Mouse (Mus musculus) macrophage (primary cell): ENCODE measurements around the gene Trmt13. TPM values are rescaled to one million over a fixed set of nuclear protein-coding genes. Genes with fewer than 3 reads are reported as not detected.
A peak's percentile ranks its signal among the peaks of the same experiment; 100 is the strongest.

Experiments
- H3K27ac ChIP-seq: fragments of 350-480 bp; formaldehyde crosslinking; 2 replicates; pipeline ENCODE4 v1.9.0; 2021
- H3K36me3 ChIP-seq: fragments of 350-480 bp; formaldehyde crosslinking; 2 replicates; pipeline ENCODE4 v1.9.0; 2021; ENCODE audit errors: inconsistent target
- H3K4me3 ChIP-seq: fragments of 350-480 bp; formaldehyde crosslinking; 2 replicates; pipeline ENCODE4 v1.9.0; 2021; ENCODE audit errors: inconsistent target
- H3K79me2 ChIP-seq: fragments of 350-480 bp; formaldehyde crosslinking; 2 replicates; pipeline ENCODE4 v1.9.0; 2021; ENCODE audit errors: inconsistent target
- WGBS: methylation state at CpG from one replicate; pipeline ENCODE4 v1.1.7; 2026; ENCODE audit warnings: inconsistent platforms; ENCODE audit not compliant: missing documents; 5-methylcytosine and 5-hydroxymethylcytosine counted together
- polyA plus RNA-seq: library from polyadenylated mRNA; stranded (reverse); fragments of 250-400 nt; gene quantifications from 3 replicates; pipeline ENCODE4 v1.2.4, GENCODE M21; 2018; ENCODE audit warnings: inconsistent platforms

Trmt13 gene
- polyA plus RNA-seq, 1 experiment from 2014 or later: 9.9 TPM

DNA sequence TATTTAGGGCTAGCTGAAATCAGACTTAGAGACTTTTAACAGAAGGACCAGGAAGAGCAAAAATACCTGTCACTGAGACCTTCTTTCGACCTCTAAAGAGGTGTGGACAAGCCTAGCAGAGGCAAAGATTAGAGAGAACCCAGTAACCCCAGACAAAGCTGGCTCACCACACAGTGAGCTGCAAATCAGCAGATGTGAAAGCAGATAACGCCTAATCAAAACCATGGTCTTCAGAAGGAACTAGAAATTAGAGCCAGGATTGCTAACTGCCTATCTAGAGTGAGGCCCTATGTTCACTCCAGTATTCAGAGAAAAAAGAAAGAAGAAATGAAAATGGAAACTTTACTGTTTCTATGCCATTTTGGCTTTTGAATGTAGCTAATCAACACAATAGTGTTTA is 28.0 kb upstream of the Trmt13 start:
- 80% methylated on average over 2 of the region's 2 CpGs for WGBS
- Histone ChIP-seq H3K27ac (no peak overlapping the region), H3K4me3 (no peak overlapping the region), H3K79me2 (peaks cover 5% of the 10 kb centered on the region; the same call in 1 of the 2 replicates), H3K36me3 (peaks cover 63% of the 10 kb centered on the region)

DNA sequence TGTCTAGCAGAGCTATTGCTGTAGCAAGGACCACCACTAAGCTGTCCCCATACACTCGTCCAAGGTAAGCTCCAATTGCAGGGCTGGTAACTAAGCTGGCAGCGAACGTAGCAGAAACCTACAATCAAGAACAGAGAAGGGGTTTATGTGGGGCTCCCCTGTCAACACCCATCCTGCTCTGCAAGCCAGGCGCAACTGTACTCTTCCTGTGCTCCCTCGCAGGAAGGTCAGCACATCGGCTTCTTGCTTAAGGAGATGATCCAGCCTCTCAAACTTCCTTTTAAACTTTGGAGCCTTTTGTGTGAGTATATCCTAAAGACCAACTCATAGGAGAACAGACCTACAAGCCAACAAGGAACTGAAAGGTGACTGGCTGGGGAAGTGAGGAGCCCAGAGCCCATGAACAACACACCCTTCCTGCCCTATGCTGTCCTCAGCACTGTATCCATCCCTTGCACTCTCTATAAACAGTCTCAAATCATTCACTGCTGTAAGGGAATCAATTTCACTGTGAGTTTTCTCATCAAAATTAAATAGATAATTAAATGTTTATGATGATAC is 27.5 kb upstream of the Trmt13 start:
- Histone ChIP-seq H3K79me2 (peaks cover 4% of the 10 kb centered on the region; the same call in 1 of the 2 replicates), H3K27ac (no peak overlapping the region), H3K36me3 (peaks cover 61% of the 10 kb centered on the region), H3K4me3 (no peak overlapping the region)
- 68% methylated on average over 6 of the region's 6 CpGs for WGBS

DNA sequence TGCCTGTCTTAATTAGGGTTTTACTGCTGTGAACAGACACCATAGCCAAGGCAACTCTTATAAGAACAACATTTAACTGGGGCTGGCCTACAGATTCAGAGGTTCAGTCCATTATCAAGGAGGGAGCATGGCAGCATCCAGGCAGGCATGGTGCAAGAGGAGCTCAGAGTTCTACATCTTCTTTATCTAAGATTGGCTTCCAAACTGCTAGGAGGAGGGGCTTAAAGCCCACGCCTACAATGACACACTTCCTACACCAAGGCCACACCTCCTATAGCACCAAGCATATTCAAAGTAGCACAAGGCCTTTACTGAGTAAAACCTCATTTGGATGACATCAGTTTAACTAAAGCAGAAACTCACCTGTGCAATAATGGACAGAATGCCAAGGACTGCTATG is 25.6 kb upstream of the Trmt13 start:
- no peaks in the 10 kb centered on the region for H3K79me2 ChIP-seq
- no peak overlapping the region for H3K4me3 ChIP-seq
- no peak overlapping the region for H3K27ac ChIP-seq
- 75% methylated on average over 1 of the region's 1 CpGs for WGBS
- peaks cover 58% of the 10 kb centered on the region for H3K36me3 ChIP-seq

DNA sequence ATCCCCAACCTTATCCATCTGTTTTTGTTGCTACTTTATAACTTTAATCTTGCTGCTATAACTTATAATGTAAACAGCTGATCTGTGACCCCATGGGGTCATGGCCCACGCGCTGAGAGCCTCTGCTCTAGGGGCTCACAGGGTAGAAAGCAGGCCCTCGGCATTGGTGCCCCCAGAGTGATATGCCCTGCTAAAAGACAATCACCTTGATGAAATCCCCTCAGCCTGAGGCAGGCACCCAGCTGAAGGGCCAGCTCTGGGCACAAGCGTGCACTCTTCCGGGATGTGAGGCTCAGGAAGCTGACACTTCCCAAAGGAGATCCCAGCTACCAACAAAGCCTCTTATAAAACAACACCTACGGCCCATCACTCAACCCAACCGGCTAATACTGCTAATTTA is 24.2 kb upstream of the Trmt13 start:
- Histone ChIP-seq H3K36me3 (peaks cover 46% of the 10 kb centered on the region), H3K4me3 (no peak overlapping the region), H3K79me2 (no peaks in the 10 kb centered on the region), H3K27ac (no peak overlapping the region; the same call in 1 of the 2 replicates)
- WGBS: 94% methylated on average over 7 of the region's 7 CpGs

- Histone ChIP-seq H3K36me3 (peaks cover 39% of the 10 kb centered on the region), H3K79me2 (no peaks in the 10 kb centered on the region), H3K27ac (no peak overlapping the region; the same call in 1 of the 2 replicates), H3K4me3 (no peak overlapping the region)
- 71% methylated on average over 9 of the region's 9 CpGs for WGBS
Observed at GRCm38 (mm10) chr3:116637693-116638476, 23.5 kb upstream of the Trmt13 start.

DNA sequence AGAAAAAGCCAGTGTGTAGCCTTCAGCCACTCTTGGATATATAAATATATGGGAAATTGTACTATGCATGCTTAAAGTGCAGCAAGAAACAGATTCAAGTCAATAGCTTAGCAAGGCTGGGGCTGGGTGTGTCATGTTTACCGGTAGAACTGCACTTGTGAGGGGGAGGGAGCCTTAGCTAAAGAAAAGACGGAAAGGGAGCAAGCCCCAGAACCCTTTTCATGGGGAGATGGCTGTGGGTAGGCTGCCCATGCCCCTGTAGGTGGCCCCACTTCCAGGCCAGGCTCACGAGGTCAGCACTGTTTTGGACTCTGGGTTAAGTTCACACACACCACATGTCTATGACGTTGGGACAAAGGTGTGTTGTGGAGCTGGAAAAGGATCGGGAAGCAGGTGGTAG is 21.4 kb upstream of the Trmt13 start:
- H3K4me3 ChIP-seq: no peak overlapping the region
- no peaks in the 10 kb centered on the region for H3K79me2 ChIP-seq
- H3K27ac ChIP-seq: no peak overlapping the region
- H3K36me3 ChIP-seq: peaks cover 40% of the 10 kb centered on the region
- 87% methylated on average over 4 of the region's 5 CpGs for WGBS

GRCm38 (mm10) chr3:116634853-116635252 is 20.5 kb upstream of the Trmt13 start:
- Histone ChIP-seq H3K27ac (peak overlapping the region; percentile 22; the same call in 1 of the 2 replicates), H3K36me3 (peaks cover 30% of the 10 kb centered on the region), H3K79me2 (no peaks in the 10 kb centered on the region), H3K4me3 (no peak overlapping the region)
- 63% methylated on average over 8 of the region's 8 CpGs for WGBS

DNA sequence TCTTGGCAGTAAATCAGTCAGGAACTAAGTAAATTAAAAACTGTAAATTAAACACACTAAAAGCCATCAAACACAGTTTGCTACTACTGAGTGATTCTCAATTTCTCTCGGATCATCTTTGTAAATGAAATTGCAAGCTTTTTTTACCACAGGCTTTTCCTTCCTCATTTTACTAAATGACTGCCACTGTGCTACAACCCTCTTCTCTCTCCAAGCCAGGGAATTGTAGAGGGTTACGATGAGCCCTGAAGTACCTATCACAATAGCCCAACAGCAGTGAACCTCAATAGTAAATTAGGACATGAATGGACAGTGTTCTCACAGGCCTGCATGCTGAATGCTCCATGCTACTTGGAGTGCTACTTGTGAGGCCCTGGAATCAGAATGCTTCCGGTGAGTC is 19.7 kb upstream of the Trmt13 start:
- 38% methylated on average over 3 of the region's 3 CpGs for WGBS
- H3K36me3 ChIP-seq: peaks cover 26% of the 10 kb centered on the region
- no peak overlapping the region for H3K4me3 ChIP-seq
- H3K27ac ChIP-seq: peak overlapping the region; percentile 22
- no peaks in the 10 kb centered on the region for H3K79me2 ChIP-seq

GRCm38 (mm10) chr3:116632971-116633370 is 18.6 kb upstream of the Trmt13 start:
- H3K36me3 ChIP-seq: peaks cover 26% of the 10 kb centered on the region
- 37% methylated on average over 3 of the region's 3 CpGs for WGBS
- no peak overlapping the region for H3K4me3 ChIP-seq

GRCm38 (mm10) chr3:116631459-116631858 is 17.1 kb upstream of the Trmt13 start:
- no peak overlapping the region for H3K4me3 ChIP-seq
- 92% methylated on average over 1 of the region's 1 CpGs for WGBS

More at GRCm38 (mm10) chr3:116632971-116633370, 18.6 kb upstream of the Trmt13 start:
- Histone ChIP-seq H3K79me2 (no peaks in the 10 kb centered on the region), H3K27ac (no peak overlapping the region)

GRCm38 (mm10) chr3:116622641-116623040 is 8.3 kb upstream of the Trmt13 start:
- H3K79me2 ChIP-seq: no peaks in the 10 kb centered on the region
- 95% methylated on average over 7 of the region's 7 CpGs for WGBS
- no peak overlapping the region for H3K4me3 ChIP-seq
- H3K36me3 ChIP-seq: 0 out of 2 replicates have a peak, but pooled peaks cover 4% of the 10 kb centered on the region
- no peak overlapping the region for H3K27ac ChIP-seq

More at GRCm38 (mm10) chr3:116631459-116631858, 17.1 kb upstream of the Trmt13 start:
- no peak overlapping the region for H3K27ac ChIP-seq
- H3K36me3 ChIP-seq: peaks cover 23% of the 10 kb centered on the region
- H3K79me2 ChIP-seq: no peaks in the 10 kb centered on the region

- Histone ChIP-seq H3K79me2 (no peaks in the 10 kb centered on the region), H3K36me3 (0 out of 2 replicates have a peak, but pooled peaks cover 4% of the 10 kb centered on the region), H3K27ac (no peak overlapping the region), H3K4me3 (no peak overlapping the region)
- WGBS: 59% methylated on average over 7 of the region's 7 CpGs
Observed at GRCm38 (mm10) chr3:116620636-116621370, 6.4 kb upstream of the Trmt13 start.

DNA sequence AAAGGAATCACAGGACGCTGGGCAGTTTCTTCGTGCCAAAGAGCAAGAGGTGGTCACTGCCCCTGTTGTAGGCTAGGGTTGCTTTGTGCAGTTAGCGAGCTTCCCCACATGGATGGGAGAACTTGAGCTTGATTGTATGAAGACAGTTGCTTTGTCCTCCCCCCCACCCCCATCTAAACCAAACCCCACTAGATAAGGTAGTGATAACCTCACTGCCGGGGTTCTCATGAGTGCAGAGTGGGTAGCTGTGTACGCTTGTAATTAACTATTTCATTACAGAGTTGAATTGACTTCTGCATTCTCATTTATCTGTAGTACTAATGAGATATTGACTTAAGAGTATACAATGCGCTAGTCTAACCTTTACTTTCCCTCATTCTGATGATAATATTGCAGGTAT is 4.5 kb upstream of the Trmt13 start:
- Histone ChIP-seq H3K27ac (no peak overlapping the region), H3K36me3 (0 out of 2 replicates have a peak, but pooled peaks cover 4% of the 10 kb centered on the region), H3K79me2 (no peaks in the 10 kb centered on the region)

GRCm38 (mm10) chr3:116615318-116616068 is 1.1 kb upstream of the Trmt13 start:
- WGBS: 73% methylated on average over 8 of the region's 8 CpGs
- no peak overlapping the region for H3K4me3 ChIP-seq
- no peak overlapping the region for H3K27ac ChIP-seq
- no peaks in the 10 kb centered on the region for H3K79me2 ChIP-seq
- 0 out of 2 replicates have a peak, but pooled peaks cover 4% of the 10 kb centered on the region for H3K36me3 ChIP-seq

More for the DNA sequence above, 4.5 kb upstream of the Trmt13 start:
- 92% methylated on average over 6 of the region's 6 CpGs for WGBS
- no peak overlapping the region for H3K4me3 ChIP-seq
